Mouse (Mus musculus) heart, embryonic 14.5 days (tissue): ENCODE measurements around the gene Mylk. TPM values are rescaled to one million over a fixed set of nuclear protein-coding genes. Genes with fewer than 3 reads are reported as not detected.
A peak's percentile ranks its signal among the peaks of the same experiment; 100 is the strongest.

ENCODE experiments used
- ATAC-seq: fragments of 200-750 bp; cut with Nextera tagmentation; 2 replicates; pipeline ENCODE4 v1.8.0; 2017; ENCODE audit warnings: low read depth, moderate TSS enrichment; ENCODE audit not compliant: insufficient number of reproducible peaks, insufficient read depth, low FRiP score
- H3K27ac ChIP-seq, 2 experiments: fragments of 200-500 bp in 1 of 2; fragments of 300-500 bp in 1 of 2; sonication (generic) in 1 of 2; replicated peaks in 1 of 2; 2 replicates each; pipeline ENCODE4 v1.5.1; 2012 to 2014; ENCODE audit warnings: low read depth in 2 of 2, low read length in 2 of 2, control low read depth in 1 of 2, mild to moderate bottlenecking in 1 of 2, mixed read lengths in 1 of 2; ENCODE audit not compliant: control insufficient read depth in 1 of 2, insufficient read depth in 1 of 2
- H3K27me3 ChIP-seq: fragments of 300-500 bp; sonication (generic); 2 replicates; pipeline ENCODE4 v1.6.1; 2014; ENCODE audit warnings: mild to moderate bottlenecking, low read length, control low read depth; ENCODE audit not compliant: control insufficient read depth, insufficient read depth
- H3K36me3 ChIP-seq: fragments of 300-500 bp; sonication (generic); 2 replicates; pipeline ENCODE4 v1.6.1; 2014; ENCODE audit warnings: mild to moderate bottlenecking, control low read depth, low read length, mixed read lengths; ENCODE audit not compliant: control insufficient read depth, insufficient read depth
- H3K4me1 ChIP-seq, 2 experiments: fragments of 200-500 bp in 1 of 2; fragments of 300-500 bp in 1 of 2; sonication (generic) in 1 of 2; 2 replicates each; pipeline ENCODE4 v1.6.1; 2012 to 2014; ENCODE audit warnings: low read length in 2 of 2, control low read depth in 1 of 2, mixed read lengths in 1 of 2; ENCODE audit not compliant: control insufficient read depth in 2 of 2, insufficient read depth in 2 of 2
- H3K4me2 ChIP-seq: fragments of 300-500 bp; sonication (generic); 2 replicates; pipeline ENCODE4 v1.6.1; 2014; ENCODE audit warnings: mild to moderate bottlenecking, low read length
- H3K4me3 ChIP-seq, 2 experiments: fragments of 200-500 bp in 1 of 2; fragments of 300-500 bp in 1 of 2; sonication (generic) in 1 of 2; 2 replicates each; pipeline ENCODE4 v1.5.1; 2012 to 2014; ENCODE audit warnings: low read length in 2 of 2, mild to moderate bottlenecking in 2 of 2, control low read depth in 1 of 2, low read depth in 1 of 2, moderate library complexity in 1 of 2; ENCODE audit not compliant: control insufficient read depth in 1 of 2, insufficient read depth in 1 of 2
- H3K9ac ChIP-seq: fragments of 300-500 bp; sonication (generic); 2 replicates; pipeline ENCODE4 v1.6.1; 2014; ENCODE audit warnings: mild to moderate bottlenecking, low read length
- H3K9me3 ChIP-seq: fragments of 300-500 bp; sonication (generic); 2 replicates; pipeline ENCODE4 v1.6.1; 2016; ENCODE audit warnings: low read length, control low read depth; ENCODE audit not compliant: control insufficient read depth
- WGBS: fragments of 180-500 bp; shearing (Covaris S2); extraction: QIAGEN DNeasy Blood & Tissue Kit; methylation state at CpG from one replicate; pipeline ENCODE4 v1.1.7; 2014; 5-methylcytosine and 5-hydroxymethylcytosine counted together
- polyA plus RNA-seq: library from polyadenylated mRNA; unstranded; fragments of >200 nt; fragmentation: Nextera tagmentation; extraction: Ambion mirVana; gene quantifications from 2 replicates; pipeline ENCODE4 v1.2.1, GENCODE M21; 2014

The Mylk gene
- polyA plus RNA-seq, 1 experiment from 2014 or later: 8.5 TPM

DNA sequence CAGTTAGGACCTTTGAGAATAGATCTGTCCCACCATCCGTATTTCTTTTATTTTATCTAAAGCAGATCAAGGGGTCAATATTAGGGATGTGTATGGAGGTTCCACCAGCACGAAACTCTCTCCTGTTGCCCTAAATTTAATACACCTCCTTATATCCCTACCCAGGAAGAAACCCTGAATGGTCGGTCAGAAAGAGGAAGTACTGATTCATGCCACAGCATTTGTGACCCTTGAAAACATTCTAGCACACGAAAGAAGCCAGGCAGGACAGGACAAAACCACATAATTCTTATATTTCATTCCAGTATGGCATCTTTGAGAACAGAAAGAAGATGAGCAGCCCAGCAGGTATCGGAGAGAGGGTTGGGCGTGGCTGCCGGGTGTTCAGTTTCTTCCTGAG lies 71.5 kb downstream of the Mylk start:
- 83% methylated on average over 7 of the region's 7 CpGs for WGBS
- H3K9me3 ChIP-seq: no peaks in the 10 kb centered on the region
- no peak overlapping the region for H3K27ac ChIP-seq
- no peaks in the 10 kb centered on the region for H3K27me3 ChIP-seq
- no peak overlapping the region for H3K9ac ChIP-seq
- no peak overlapping the region for H3K4me3 ChIP-seq
- H3K4me2 ChIP-seq: no peak overlapping the region
- no peaks in the 10 kb centered on the region for H3K36me3 ChIP-seq
- no peak for ATAC-seq
- H3K4me1 ChIP-seq: no peaks in the 10 kb centered on the region

DNA sequence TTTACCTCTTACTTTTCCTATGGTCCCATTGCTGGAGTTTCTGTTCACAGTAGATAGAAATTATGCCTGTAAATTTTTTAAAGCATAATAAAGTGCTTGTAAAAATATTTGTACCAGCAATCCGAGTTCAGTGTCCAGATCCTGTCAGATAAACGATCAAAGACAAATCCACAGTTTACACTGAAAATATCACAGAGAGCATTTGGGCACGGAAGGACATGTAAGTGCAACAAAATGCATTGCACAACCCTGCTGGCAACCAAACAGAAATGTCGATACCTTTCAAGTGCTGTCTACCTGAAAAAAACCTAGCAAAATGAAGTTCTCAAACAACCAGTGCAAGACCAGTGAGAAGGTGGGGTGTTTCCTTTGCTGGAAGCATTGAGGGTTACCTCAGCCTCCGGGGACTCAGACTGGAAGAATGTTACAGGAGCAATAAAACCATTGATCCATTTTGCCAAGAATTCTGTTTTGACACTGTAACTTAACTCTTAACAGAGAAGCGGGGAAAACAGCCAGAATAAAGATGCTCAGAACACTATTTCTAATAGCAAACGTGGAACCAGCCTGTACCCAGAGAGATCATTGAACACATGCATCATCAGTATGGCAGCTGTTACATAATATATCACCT lies 80.2 kb downstream of the Mylk start:
- ATAC-seq: no peak
- 74% methylated on average over 7 of the region's 7 CpGs for WGBS
- no peak overlapping the region for H3K4me3 ChIP-seq
- no peaks in the 10 kb centered on the region for H3K27me3 ChIP-seq
- no peaks in the 10 kb centered on the region for H3K36me3 ChIP-seq
- H3K4me2 ChIP-seq: no peak overlapping the region
- no peak overlapping the region for H3K27ac ChIP-seq
- no peaks in the 10 kb centered on the region for H3K9me3 ChIP-seq
- no peak overlapping the region for H3K9ac ChIP-seq
- no peaks in the 10 kb centered on the region for H3K4me1 ChIP-seq

DNA sequence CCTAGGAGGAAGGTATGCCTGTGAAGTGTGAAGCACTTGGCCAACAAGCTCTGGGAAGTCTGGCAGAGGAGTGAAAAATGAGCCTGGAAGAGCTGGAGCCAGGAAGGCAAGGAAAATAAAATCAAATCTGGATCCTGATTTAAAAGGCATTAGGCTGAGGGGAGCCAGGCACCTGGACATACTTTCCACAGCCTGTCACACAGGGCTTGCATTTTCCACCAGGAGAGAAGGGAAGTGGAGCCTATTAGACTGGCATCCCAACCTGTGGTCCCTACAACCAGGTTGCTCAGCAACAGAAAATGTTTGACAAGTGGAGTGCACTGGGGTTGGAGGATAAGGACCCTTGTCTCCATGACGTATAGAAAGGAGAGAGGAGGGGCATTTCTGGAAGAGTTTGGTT lies 89.5 kb downstream of the Mylk start:
- 32% methylated on average over 1 of the region's 1 CpGs for WGBS
- H3K4me1 ChIP-seq: peaks cover 0 to 2% of the 10 kb centered on the region in 2 experiments; a peak in 1 of 4 replicates
- ATAC-seq: no peak

DNA sequence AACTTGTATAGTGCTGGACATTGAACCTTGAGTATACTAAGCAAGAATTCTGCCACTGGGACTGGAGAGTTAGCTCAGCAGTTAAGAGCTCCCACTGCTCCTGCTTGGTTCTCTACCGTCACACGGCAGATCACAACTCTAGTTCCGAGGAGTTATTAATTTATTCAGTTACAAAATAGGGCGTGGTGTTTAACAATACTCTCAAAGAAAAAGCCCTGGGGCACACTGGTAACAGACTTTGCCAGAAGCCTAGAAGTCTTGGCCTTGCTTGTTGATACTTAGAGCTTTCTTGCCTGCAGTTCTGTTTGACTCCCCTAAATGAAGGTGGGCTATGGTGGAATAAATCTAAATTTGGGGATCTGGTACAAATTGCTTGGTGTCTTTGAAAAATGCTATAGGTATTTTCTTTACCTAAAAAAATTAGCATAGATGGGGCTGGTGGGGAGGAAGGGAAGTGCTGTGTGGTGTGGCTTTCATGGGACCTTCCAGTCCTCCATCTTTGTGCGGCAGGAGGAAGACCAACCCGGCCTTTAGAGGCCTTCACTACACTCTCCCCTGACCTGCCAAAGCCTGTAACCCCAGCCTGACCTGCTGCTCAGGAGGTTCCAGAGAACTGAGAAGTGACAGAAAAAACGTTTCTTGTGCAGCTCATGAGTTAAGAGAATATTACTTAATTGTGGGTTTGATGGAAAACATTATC lies 94.1 kb downstream of the Mylk start:
- Histone ChIP-seq H3K9me3 (no peaks in the 10 kb centered on the region), H3K36me3 (no peaks in the 10 kb centered on the region), H3K27me3 (no peaks in the 10 kb centered on the region), H3K4me3 (no peak overlapping the region), H3K27ac (no peak overlapping the region), H3K9ac (no peak overlapping the region), H3K4me1 (peaks cover 0 to 2% of the 10 kb centered on the region in 2 experiments; a peak in 1 of 4 replicates), H3K4me2 (no peak overlapping the region)
- ATAC-seq: no peak
- WGBS: 81% methylated on average over 7 of the region's 7 CpGs

More for the DNA sequence above, 89.5 kb downstream of the Mylk start:
- Histone ChIP-seq H3K4me2 (no peak overlapping the region), H3K9me3 (no peaks in the 10 kb centered on the region), H3K36me3 (no peaks in the 10 kb centered on the region), H3K9ac (no peak overlapping the region), H3K27ac (no peak overlapping the region), H3K27me3 (no peaks in the 10 kb centered on the region), H3K4me3 (no peak overlapping the region)

DNA sequence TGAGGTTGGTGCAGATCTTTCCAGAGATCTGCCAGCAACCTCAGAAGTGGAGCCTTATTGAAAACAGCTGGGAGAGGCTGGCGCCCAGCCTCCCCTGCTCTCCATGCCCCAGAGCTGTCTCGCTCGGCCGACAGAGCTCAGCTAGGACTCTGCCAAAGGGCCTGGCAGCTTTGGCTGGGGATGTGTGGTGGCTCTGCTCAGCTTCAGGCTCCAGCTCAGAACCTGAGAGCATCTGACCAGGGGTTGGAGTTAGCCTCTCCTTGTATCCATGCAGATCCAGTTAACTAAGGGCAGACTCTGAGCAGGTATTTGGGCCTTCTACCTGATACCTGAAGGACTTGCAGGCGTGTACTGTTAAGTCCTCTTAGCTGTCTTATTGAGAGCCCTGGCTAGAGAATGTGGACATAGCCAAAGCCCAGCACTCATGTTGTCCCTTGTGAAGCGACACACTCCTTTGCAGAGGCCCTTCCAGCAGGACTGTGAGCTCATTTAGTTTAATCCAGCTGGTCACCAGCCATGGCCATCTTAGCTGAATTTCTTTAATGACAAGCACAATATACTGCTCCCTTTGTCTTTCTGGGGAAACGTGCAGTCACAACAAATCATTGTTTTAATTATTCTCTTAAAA lies 94.8 kb downstream of the Mylk start:
- ATAC-seq: no peak
- Histone ChIP-seq H3K4me1 (no peaks in the 10 kb centered on the region), H3K36me3 (no peaks in the 10 kb centered on the region), H3K9ac (no peak overlapping the region), H3K27me3 (no peaks in the 10 kb centered on the region), H3K4me2 (no peak overlapping the region), H3K9me3 (no peaks in the 10 kb centered on the region), H3K27ac (no peak overlapping the region), H3K4me3 (no peak overlapping the region)
- 81% methylated on average over 7 of the region's 7 CpGs for WGBS

DNA sequence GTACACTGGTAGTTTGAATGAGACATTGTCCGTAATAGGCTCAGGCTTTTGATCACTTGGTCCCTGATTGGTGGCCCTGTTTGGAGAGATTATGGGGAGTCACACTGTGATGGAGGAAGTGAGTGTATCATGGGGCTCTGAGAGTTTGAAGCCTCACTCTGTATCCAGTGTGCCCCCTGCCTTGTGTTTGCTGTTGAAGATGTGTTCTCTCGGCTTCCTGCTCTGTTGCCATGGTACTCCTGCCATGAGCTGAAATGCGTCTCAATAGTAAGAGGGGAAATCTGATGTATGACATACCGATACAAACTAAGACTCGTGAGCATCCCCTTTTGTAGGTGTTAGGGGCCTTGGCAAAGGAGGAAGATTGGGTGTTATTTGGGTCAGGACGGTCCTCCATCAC lies 99.8 kb downstream of the Mylk start:
- peaks cover 0 to 6% of the 10 kb centered on the region in 2 experiments; a peak in 1 of 4 replicates for H3K4me1 ChIP-seq
- no peak overlapping the region for H3K9ac ChIP-seq
- H3K4me3 ChIP-seq: no peak overlapping the region
- no peaks in the 10 kb centered on the region for H3K27me3 ChIP-seq
- no peak for ATAC-seq
- 77% methylated on average over 6 of the region's 6 CpGs for WGBS
- H3K27ac ChIP-seq: no peak overlapping the region
- H3K9me3 ChIP-seq: no peaks in the 10 kb centered on the region
- no peaks in the 10 kb centered on the region for H3K36me3 ChIP-seq
- H3K4me2 ChIP-seq: no peak overlapping the region

DNA sequence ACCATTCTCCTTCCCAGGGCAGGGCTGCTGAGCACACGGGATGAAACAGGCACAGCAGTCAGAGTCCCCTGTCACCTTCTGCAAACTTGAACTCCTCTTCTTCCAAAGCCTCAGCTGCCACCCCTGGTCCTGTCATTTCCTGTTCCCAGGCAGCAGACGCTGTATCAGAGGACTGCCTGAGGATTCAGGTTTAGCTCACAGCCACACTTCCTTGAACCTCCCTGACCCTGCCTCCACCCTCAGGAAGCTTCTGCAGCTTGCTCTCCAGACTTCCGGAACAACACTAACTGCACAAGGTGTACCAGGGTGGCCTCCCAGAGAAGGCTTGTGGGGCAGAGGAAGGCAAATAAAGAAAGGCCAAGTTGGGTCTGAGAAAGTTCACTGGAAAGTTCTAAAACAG lies 102.6 kb downstream of the Mylk start:
- no peaks in the 10 kb centered on the region for H3K27me3 ChIP-seq
- H3K4me1 ChIP-seq: peaks cover 0 to 6% of the 10 kb centered on the region in 2 experiments; a peak in 1 of 4 replicates
- no peak overlapping the region for H3K4me2 ChIP-seq
- H3K36me3 ChIP-seq: no peaks in the 10 kb centered on the region
- 0 out of 4 replicates have a peak overlapping the region, but pooled peaks of 1 of the 2 experiments have one; percentile 28 for H3K27ac ChIP-seq
- 44% methylated on average over 3 of the region's 3 CpGs for WGBS
- ATAC-seq: peak; percentile 56; the same call in 1 of the 2 replicates
- H3K9me3 ChIP-seq: no peaks in the 10 kb centered on the region
- H3K4me3 ChIP-seq: no peak overlapping the region
- no peak overlapping the region for H3K9ac ChIP-seq
